Mouse (Mus musculus): ENCODE data around the gene Zranb3.

- TF ChIP-seq EP300 (optimal IDR thresholded peaks at IDR 0.05): no peak
- TF ChIP-seq CTCF (IDR thresholded peaks at IDR 0.05; ENCODE audit: low read depth): no peak
These were observed 187.0 kb downstream of the Zranb3 start for GRCm38 (mm10) chr1:127915802-127916201.
